Mouse (Mus musculus): Measurements from ENCODE around the gene Map4k3.

DNA sequence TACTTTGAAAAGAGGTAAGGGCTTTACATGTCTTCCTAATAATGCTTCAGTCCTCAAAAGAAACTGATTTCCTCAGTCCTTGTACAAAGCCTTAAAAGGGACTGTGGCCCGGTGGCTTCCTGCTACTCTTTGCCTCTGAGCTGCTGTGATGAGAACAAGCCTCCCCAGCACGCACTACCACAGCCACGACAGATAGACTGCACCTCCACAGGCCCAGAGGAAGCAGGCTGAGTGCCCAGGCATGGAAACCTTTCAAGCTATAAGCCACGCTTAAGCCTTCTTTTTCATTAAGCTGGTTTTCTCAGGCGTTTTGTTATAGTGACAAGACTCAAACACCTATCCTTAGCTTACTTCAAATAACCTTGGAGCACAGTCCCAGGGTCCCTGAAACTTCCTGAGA is 10.0 kb downstream of the Map4k3 start:
- no peak for TF ChIP-seq CTCF (IDR thresholded peaks at IDR 0.05; ENCODE audit: low read depth, low read length)
- no peak for TF ChIP-seq POLR2A (IDR thresholded peaks at IDR 0.05; ENCODE audit: insufficient read depth, low read length)
- TF ChIP-seq EP300 (IDR thresholded peaks at IDR 0.05; ENCODE audit: insufficient read depth, low read depth, low read length), result no peak

All from ES-Bruce4 (cell line).